Mouse (Mus musculus) lung, adult 18-20 months (tissue): ENCODE data around the gene Tmtc2.
A peak's percentile ranks its signal among the peaks of the same experiment; 100 is the strongest.

Experiments
- DNase-seq, 2 experiments: peaks; one replicate each; pipeline ENCODE4 v3.0.0; 2022; ENCODE audit warnings: mixed read lengths in 2 of 2

The Tmtc2 gene

DNA sequence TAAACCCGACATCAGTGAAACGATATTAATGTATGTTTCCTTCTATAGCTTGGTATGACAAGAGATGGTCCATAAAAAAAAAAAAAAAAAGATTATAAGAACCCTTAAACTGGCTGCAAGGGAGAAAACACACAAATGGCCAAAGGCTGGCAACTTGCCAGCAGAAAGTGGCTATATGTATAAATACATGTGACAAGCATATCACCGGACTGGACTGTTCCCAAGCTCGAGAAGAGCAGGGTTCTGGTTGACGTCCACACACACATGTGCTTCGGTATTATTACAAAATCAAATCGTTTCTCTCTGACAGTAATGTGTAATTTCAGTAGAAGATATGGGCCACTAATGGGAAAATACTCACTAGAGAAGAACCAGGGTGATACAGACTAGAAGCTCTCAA is 287.2 kb downstream of the Tmtc2 start:
- DNase-seq, result no peak

- DNase-seq, result no peak
Observed at GRCm38 (mm10) chr10:105286221-105286620, 288.0 kb downstream of the Tmtc2 start.

- peak; percentile 3 to 10 for DNase-seq
Observed at GRCm38 (mm10) chr10:105284171-105284570, 290.1 kb downstream of the Tmtc2 start.

DNA sequence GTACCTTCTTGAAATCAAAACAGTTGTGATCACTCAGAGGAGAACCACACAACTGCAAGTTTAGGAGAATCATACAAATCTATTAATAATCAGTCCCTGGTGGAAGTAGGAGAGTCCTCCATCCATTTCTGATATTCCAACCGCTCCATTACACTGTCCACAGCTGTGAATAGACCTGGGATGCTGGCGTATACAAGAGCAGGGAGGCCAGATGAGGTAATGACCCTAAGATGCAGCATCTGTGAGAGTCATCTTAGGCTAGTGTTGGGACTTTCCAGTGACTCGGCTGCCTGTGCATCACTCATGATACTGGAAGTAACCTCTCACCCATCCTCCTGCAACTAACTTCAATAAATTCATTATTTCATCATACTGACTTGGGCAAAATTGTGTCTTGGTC is 293.3 kb downstream of the Tmtc2 start:
- no peak for DNase-seq

DNA sequence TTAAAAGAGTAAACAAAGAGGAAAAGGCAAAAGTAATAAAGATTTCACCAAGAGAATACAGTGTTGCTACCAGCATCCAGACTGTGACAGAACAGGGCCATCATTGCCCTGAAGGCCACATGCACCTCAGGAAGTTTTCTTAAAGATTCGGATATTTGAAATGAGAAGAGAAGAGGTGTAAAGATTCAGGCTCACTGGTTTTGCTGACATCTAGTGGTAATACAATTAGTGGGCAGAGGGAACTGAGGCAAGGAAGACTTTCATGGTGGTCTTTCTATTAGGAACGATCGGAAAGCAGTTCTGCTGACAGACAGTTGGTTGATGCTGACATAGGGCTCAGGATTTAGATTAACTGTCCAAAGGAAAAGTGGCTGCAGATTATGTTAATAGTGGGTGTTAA is 314.2 kb downstream of the Tmtc2 start:
- DNase-seq, result no peak

DNA sequence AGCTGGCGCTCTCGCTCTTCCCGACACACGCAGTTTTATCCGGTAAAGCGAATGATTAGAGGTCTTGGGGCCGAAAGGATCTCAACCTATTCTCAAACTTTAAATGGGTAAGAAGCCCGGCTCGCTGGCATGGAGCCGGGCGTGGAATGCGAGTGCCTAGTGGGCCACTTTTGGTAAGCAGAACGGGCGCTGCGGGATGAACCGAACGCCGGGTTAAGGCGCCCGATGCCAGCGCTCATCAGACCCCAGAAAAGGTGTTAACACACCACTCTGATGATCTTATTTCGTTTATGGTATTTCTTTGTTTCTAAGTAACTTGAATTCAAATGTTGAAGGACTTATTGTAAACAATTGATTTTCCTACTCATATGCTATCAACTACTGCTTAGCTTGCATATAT is 336.0 kb downstream of the Tmtc2 start:
- DNase-seq, result peak; percentile 2 to 4

GRCm38 (mm10) chr10:105232864-105233263 is 341.4 kb downstream of the Tmtc2 start:
- no peak for DNase-seq

GRCm38 (mm10) chr10:105230416-105230815 is 343.8 kb downstream of the Tmtc2 start:
- no peak for DNase-seq

- no peak for DNase-seq
Observed at GRCm38 (mm10) chr10:105228623-105229022, 345.6 kb downstream of the Tmtc2 start.

- no peak for DNase-seq
Observed at GRCm38 (mm10) chr10:105227631-105228030, 346.6 kb downstream of the Tmtc2 start.

DNA sequence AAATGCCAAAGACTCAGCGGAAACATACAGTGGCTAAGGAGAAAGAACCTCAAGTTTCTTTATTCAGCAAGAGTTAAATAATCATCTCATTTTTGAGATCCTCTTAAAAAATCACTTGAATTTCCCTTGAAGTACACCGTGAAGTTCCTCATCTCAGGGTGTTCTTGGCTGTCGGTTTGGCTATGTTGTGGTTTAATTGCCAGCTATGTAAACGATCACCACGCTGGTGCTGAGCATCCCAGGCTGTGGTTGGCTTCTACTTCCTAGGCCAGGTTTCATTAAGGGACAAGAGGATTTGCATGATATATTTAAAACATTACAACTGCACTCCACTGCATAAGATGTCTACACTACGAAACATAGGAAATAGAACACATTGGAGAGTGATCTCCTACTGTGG is 348.5 kb downstream of the Tmtc2 start:
- no peak for DNase-seq

DNA sequence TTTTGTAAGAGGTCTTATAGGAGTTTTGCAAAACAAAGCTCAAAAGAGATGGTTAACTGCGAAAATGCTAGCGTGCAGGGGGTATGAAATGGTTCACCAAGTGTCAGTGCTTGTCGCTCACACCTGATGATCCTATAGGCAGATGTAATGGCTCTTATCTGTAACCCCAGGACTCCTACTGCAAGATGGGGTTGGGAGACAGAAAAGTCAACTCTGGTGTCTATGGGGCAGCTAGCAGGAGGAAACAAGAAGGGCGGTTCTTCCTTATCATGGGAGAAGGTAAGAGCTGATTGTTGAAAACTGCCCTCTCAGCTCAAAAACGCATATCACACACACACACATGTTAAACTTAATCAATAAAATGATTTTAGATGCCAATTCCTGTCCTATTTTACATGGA is 351.3 kb downstream of the Tmtc2 start:
- DNase-seq, result no peak

GRCm38 (mm10) chr10:105201491-105201890 is 372.8 kb downstream of the Tmtc2 start:
- DNase-seq, result no peak

DNA sequence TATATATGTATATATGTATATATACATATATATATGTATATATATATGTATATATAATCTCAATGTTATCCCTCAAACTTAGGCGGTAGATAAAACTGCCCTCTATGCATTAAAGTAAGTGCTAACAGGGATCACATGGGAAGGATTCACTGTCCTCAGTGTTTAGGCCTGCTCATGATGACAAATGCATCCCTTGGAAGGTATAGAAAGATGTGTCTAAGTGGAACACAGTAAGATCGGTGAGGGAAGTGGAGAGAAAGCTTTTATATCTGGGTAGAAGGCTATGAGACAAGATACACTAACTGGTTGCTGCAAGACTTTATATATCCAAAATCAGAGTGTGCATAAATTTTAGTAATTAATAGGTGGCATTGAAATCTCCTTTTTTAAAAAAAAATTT is 373.6 kb downstream of the Tmtc2 start:
- DNase-seq, result no peak

- DNase-seq, result no peak
Observed at GRCm38 (mm10) chr10:105200092-105200491, 374.2 kb downstream of the Tmtc2 start.

GRCm38 (mm10) chr10:105199515-105199914 is 374.7 kb downstream of the Tmtc2 start:
- DNase-seq, result no peak

- DNase-seq, result no peak
Observed at GRCm38 (mm10) chr10:105195377-105195776, 378.9 kb downstream of the Tmtc2 start.

- DNase-seq, result no peak
Observed at GRCm38 (mm10) chr10:105193756-105194460, 380.3 kb downstream of the Tmtc2 start.

GRCm38 (mm10) chr10:105192071-105192470 is 382.2 kb downstream of the Tmtc2 start:
- DNase-seq, result no peak

GRCm38 (mm10) chr10:105189746-105190145 is 384.5 kb downstream of the Tmtc2 start:
- no peak for DNase-seq

DNA sequence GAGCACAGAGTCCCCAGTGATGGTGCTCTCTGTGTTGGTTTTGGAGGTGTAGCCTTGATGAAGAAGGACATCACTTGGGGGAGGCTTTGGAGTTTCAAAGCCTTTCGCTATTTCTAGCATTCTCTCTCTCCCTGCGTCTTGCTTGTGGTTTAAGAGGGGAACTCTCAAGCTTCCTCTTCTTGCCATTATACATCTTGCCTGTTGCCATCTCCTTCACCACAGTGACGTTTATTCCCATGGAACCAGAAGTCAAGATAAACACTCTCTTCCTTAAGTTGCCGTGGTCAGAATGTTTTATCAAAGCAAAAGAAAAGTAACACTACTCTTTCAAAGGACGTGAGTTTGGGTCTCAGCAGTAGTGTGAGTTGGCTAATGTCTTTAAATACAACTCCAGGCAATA is 387.6 kb downstream of the Tmtc2 start:
- no peak for DNase-seq

DNA sequence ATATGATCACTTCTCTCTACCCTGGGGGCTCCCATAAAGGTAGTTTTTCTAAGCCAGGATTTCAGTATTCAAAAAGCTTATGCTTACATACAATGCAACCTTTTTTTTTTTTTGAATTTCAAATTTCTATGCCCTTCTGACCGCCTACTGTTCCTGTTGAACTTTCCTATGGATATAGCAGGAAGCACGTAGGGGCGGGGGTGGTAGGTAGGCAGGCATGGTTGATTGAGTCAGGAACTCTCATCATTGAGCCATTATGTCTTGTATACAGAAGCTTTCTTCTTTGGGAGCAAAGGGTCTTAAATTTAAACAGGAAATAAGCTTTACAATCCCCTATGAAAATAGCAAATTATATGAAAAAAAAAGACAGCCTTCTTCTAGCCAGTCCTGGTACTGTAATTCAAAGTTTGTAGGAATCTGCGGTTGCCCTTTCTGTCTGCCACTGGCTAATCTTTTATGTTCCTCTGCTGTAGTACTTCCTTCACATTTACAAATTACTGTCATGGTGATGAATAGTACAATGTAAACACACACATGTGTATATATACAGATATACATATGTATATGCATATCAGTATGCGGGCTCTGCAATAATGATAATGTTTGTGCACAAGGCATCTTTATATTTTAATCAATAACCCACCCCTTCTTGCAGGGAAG is 405.7 kb downstream of the Tmtc2 start:
- no peak for DNase-seq

- no peak for DNase-seq
Observed at GRCm38 (mm10) chr10:105165291-105165690, 409.0 kb downstream of the Tmtc2 start.

DNA sequence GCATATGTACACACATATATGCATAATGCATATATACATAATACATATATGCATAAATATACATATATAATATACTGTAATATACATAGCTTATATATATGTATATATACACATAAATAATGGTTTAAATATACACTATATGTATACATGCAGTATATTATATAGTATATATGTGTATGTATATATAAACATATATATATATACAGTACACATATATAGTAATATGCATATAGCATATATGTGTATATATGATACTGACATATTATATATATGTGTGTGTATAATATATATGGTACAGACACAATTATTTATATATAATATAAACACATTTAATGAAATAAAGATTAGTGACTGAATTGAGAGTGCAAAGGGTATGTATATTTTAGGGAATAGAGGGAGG is 420.5 kb downstream of the Tmtc2 start:
- DNase-seq, result no peak

DNA sequence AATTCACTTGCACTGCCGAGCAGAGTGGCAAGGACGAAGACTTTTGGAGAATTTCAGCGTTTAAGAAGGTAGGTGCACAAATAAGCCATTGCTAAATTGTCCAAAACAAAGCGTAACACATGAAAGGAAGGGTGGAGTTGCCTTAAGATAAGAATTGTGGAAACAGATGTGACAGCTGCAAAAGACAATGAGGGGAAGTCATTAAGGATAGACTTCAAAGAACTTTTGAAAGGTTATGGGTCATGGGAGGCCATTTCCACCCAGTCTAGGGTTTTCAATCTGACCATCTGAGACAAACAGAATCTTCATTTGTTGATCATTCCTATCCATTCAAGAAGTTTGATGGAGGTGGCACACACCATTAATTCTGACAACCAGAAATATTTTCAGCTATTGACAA is 429.9 kb downstream of the Tmtc2 start:
- DNase-seq, result no peak
